Mouse (Mus musculus): ENCODE data around the gene Hist1h1a. TPM values are rescaled to one million over a fixed set of nuclear protein-coding genes. Genes with fewer than 3 reads are reported as not detected.
A peak's percentile ranks its signal among the peaks of the same experiment; 100 is the strongest.
"Not testable (repeated sequence)": the region's sequence is repeated elsewhere in the genome, so short reads cannot be mapped to it uniquely, and the experiment has no call there.

The Hist1h1a gene
- polyA plus RNA-seq (2015; fragmentation: Nextera tagmentation; extraction: Ambion mirVana): 3.3 and 3.9 TPM in 2 replicates

- Histone ChIP-seq H3K4me1 (peaks cover 29% of the 10 kb centered on the region), H3K27ac (peak within 1 kb of the TSS; percentile 97), H3K4me3 (peak within 1 kb of the TSS; percentile 44), H3K9me3 (no peaks in the 10 kb centered on the region), H3K36me3 (no peaks in the 10 kb centered on the region), H3K27me3 (no peaks in the 10 kb centered on the region), H3K4me2 (peak within 1 kb of the TSS; percentile 62), H3K9ac (peak within 1 kb of the TSS; percentile 59)
- peak; percentile 72 for ATAC-seq (ENCODE audit: borderline replicate concordance, extremely low read depth, low FRiP score, low TSS enrichment)
- WGBS: 1% methylated on average over 34 of the region's 34 CpGs
Observed at GRCm38 (mm10) chr13:23763586-23764323, at the start of gene Hist1h1a. Hist1h1a (plus strand) TSS chr13:23763666.

- Histone ChIP-seq H3K9me3 (no peaks in the 10 kb centered on the region), H3K36me3 (no peaks in the 10 kb centered on the region), H3K4me2 (no peak overlapping the region), H3K4me1 (no peaks in the 10 kb centered on the region), H3K9ac (no peak overlapping the region), H3K27ac (no peak overlapping the region), H3K4me3 (no peak overlapping the region), H3K27me3 (no peaks in the 10 kb centered on the region)
- no peak for ATAC-seq (ENCODE audit: borderline replicate concordance, extremely low read depth, low FRiP score, low TSS enrichment)
- WGBS: 80% methylated on average over 5 of the region's 5 CpGs
Observed at GRCm38 (mm10) chr13:23716261-23717042, 47.0 kb upstream of the Hist1h1a start.

- Histone ChIP-seq H3K4me3 (no peak overlapping the region), H3K27me3 (no peaks in the 10 kb centered on the region), H3K9me3 (no peaks in the 10 kb centered on the region), H3K9ac (no peak overlapping the region), H3K4me2 (no peak overlapping the region), H3K36me3 (no peaks in the 10 kb centered on the region), H3K27ac (no peak overlapping the region), H3K4me1 (no peaks in the 10 kb centered on the region)
- WGBS: 44% methylated on average over 11 of the region's 11 CpGs
- no peak for ATAC-seq (ENCODE audit: borderline replicate concordance, extremely low read depth, low FRiP score, low TSS enrichment)
Observed at GRCm38 (mm10) chr13:23717176-23717575, 46.3 kb upstream of the Hist1h1a start.

GRCm38 (mm10) chr13:23717593-23718245, 45.7 kb upstream of the Hist1h1a start:
- 8% methylated on average over 2 of the region's 2 CpGs for WGBS
- not testable (repeated sequence) for ATAC-seq (ENCODE audit: borderline replicate concordance, extremely low read depth, low FRiP score, low TSS enrichment); H3K4me1 ChIP-seq

GRCm38 (mm10) chr13:23724239-23724638, 39.2 kb upstream of the Hist1h1a start:
- no peak overlapping the region for H3K27ac ChIP-seq
- H3K9ac ChIP-seq: no peak overlapping the region
- 0 out of 2 replicates have a peak, but pooled peaks cover 4% of the 10 kb centered on the region for H3K4me1 ChIP-seq
- no peaks in the 10 kb centered on the region for H3K9me3 ChIP-seq
- H3K4me3 ChIP-seq: no peak overlapping the region
- H3K27me3 ChIP-seq: no peaks in the 10 kb centered on the region
- peak; percentile 67; the same call in 1 of the 2 replicates for ATAC-seq (ENCODE audit: borderline replicate concordance, extremely low read depth, low FRiP score, low TSS enrichment)
- H3K4me2 ChIP-seq: no peak overlapping the region
- no peaks in the 10 kb centered on the region for H3K36me3 ChIP-seq
- WGBS: 57% methylated on average over 4 of the region's 4 CpGs

More at GRCm38 (mm10) chr13:23717593-23718245, 45.7 kb upstream of the Hist1h1a start:
- not testable (repeated sequence) for H3K36me3 ChIP-seq, H3K9ac ChIP-seq, H3K27ac ChIP-seq, H3K4me3 ChIP-seq, H3K4me2 ChIP-seq, H3K27me3 ChIP-seq, H3K9me3 ChIP-seq

- Histone ChIP-seq H3K4me1 (0 out of 2 replicates have a peak, but pooled peaks cover 4% of the 10 kb centered on the region), H3K27ac (no peak overlapping the region), H3K36me3 (no peaks in the 10 kb centered on the region), H3K9me3 (no peaks in the 10 kb centered on the region), H3K4me3 (no peak overlapping the region), H3K4me2 (no peak overlapping the region), H3K9ac (no peak overlapping the region), H3K27me3 (no peaks in the 10 kb centered on the region)
- ATAC-seq (ENCODE audit: borderline replicate concordance, extremely low read depth, low FRiP score, low TSS enrichment): no peak
- no CpG with 5 or more reads among the region's 1 CpGs for WGBS
Observed at GRCm38 (mm10) chr13:23725213-23725612, 38.3 kb upstream of the Hist1h1a start.

GRCm38 (mm10) chr13:23728472-23729191, 34.8 kb upstream of the Hist1h1a start:
- Histone ChIP-seq H3K27ac (no peak overlapping the region), H3K9ac (no peak overlapping the region), H3K27me3 (no peaks in the 10 kb centered on the region), H3K36me3 (no peaks in the 10 kb centered on the region), H3K4me1 (peaks cover 11% of the 10 kb centered on the region), H3K4me2 (no peak overlapping the region), H3K4me3 (no peak overlapping the region), H3K9me3 (no peaks in the 10 kb centered on the region)
- ATAC-seq (ENCODE audit: borderline replicate concordance, extremely low read depth, low FRiP score, low TSS enrichment): no peak
- WGBS: 90% methylated on average over 18 of the region's 18 CpGs

- no peak for ATAC-seq (ENCODE audit: borderline replicate concordance, extremely low read depth, low FRiP score, low TSS enrichment)
- Histone ChIP-seq H3K27me3 (no peaks in the 10 kb centered on the region), H3K36me3 (no peaks in the 10 kb centered on the region), H3K27ac (no peak overlapping the region), H3K9me3 (no peaks in the 10 kb centered on the region), H3K4me3 (no peak overlapping the region), H3K4me2 (no peak overlapping the region), H3K4me1 (peaks cover 11% of the 10 kb centered on the region), H3K9ac (no peak overlapping the region)
- 92% methylated on average over 9 of the region's 9 CpGs for WGBS
Observed at GRCm38 (mm10) chr13:23729192-23729525, 34.3 kb upstream of the Hist1h1a start.

GRCm38 (mm10) chr13:23729706-23730105, 33.8 kb upstream of the Hist1h1a start:
- no peaks in the 10 kb centered on the region for H3K27me3 ChIP-seq
- WGBS: 88% methylated on average over 5 of the region's 5 CpGs
- no peak overlapping the region for H3K9ac ChIP-seq
- no peak; the same call in 1 of the 2 replicates for ATAC-seq (ENCODE audit: borderline replicate concordance, extremely low read depth, low FRiP score, low TSS enrichment)
- H3K4me2 ChIP-seq: no peak overlapping the region
- H3K36me3 ChIP-seq: no peaks in the 10 kb centered on the region
- peaks cover 9% of the 10 kb centered on the region for H3K4me1 ChIP-seq
- no peak overlapping the region for H3K27ac ChIP-seq
- H3K9me3 ChIP-seq: no peaks in the 10 kb centered on the region
- H3K4me3 ChIP-seq: no peak overlapping the region

- no peak overlapping the region for H3K4me3 ChIP-seq
- no peaks in the 10 kb centered on the region for H3K9me3 ChIP-seq
- 17% methylated on average over 8 of the region's 8 CpGs for WGBS
- no peaks in the 10 kb centered on the region for H3K27me3 ChIP-seq
- H3K9ac ChIP-seq: no peak overlapping the region
- no peak overlapping the region for H3K27ac ChIP-seq
- no peak for ATAC-seq (ENCODE audit: borderline replicate concordance, extremely low read depth, low FRiP score, low TSS enrichment)
- H3K4me1 ChIP-seq: peaks cover 7% of the 10 kb centered on the region
- no peaks in the 10 kb centered on the region for H3K36me3 ChIP-seq
- no peak overlapping the region for H3K4me2 ChIP-seq
Observed at GRCm38 (mm10) chr13:23730479-23730878, 33.0 kb upstream of the Hist1h1a start.

- Histone ChIP-seq H3K4me2 (no peak overlapping the region), H3K4me3 (no peak overlapping the region), H3K36me3 (no peaks in the 10 kb centered on the region), H3K27me3 (no peaks in the 10 kb centered on the region), H3K27ac (no peak overlapping the region), H3K4me1 (peaks cover 7% of the 10 kb centered on the region), H3K9ac (no peak overlapping the region), H3K9me3 (no peaks in the 10 kb centered on the region)
- 20% methylated on average over 8 of the region's 8 CpGs for WGBS
- ATAC-seq (ENCODE audit: borderline replicate concordance, extremely low read depth, low FRiP score, low TSS enrichment): no peak
Observed at GRCm38 (mm10) chr13:23732156-23732804, 31.2 kb upstream of the Hist1h1a start.

All from lung, embryonic 15.5 days (tissue).